Mouse (Mus musculus) olfactory bulb, adult 2 months (tissue): ENCODE results near the gene Sema7a.

ENCODE experiments used
- CTCF ChIP-seq: fragments of 200-500 bp; IDR thresholded peaks from 2 replicates; pipeline ENCODE4 v1.5.1; 2012; ENCODE audit warnings: low read depth, mild to moderate bottlenecking, low read length, moderate library complexity; ENCODE audit not compliant: insufficient read depth
- POLR2A ChIP-seq: fragments of 200-500 bp; IDR thresholded peaks from 2 replicates; pipeline ENCODE4 v1.6.1; 2012; ENCODE audit warnings: mild to moderate bottlenecking, low read depth, low read length, moderate library complexity; ENCODE audit not compliant: insufficient read depth

- TF ChIP-seq CTCF (no peak), POLR2A (no peak)
Observed at GRCm38 (mm10) chr9:57975200-57975821, 35.4 kb downstream of the Sema7a start.
